Mouse (Mus musculus) monocyte, adult 5-6 weeks (primary cell): Measurements from ENCODE around the gene Lysmd3. TPM values are rescaled to one million over a fixed set of nuclear protein-coding genes. Genes with fewer than 3 reads are reported as not detected.

Source experiments
- ATAC-seq: fragments of 153-309, 156-312 bp; replicated peaks from 2 replicates; pipeline ENCODE4 v1.8.0; 2017; ENCODE audit warnings: mild to moderate bottlenecking; ENCODE audit not compliant: low TSS enrichment, insufficient number of reproducible peaks, severe bottlenecking, poor library complexity, low FRiP score
- total RNA-seq: library from RNA; stranded (forward); fragments of 200-1000, 200-491, 200-594 nt; gene quantifications from 3 replicates; pipeline ENCODE4 v1.2.3, GENCODE M21; 2017

The Lysmd3 gene
- total RNA-seq, 1 experiment from 2014 or later: 55.5 TPM

GRCm38 (mm10) chr13:81663566-81664330 is 6.3 kb downstream of the Lysmd3 start:
- ATAC-seq: no peak

GRCm38 (mm10) chr13:81664331-81664698 is 6.9 kb downstream of the Lysmd3 start:
- 0 out of 2 replicates have a peak, but pooled peaks have one; percentile 22 for ATAC-seq

GRCm38 (mm10) chr13:81667713-81668112 is 10.2 kb downstream of the Lysmd3 start:
- no peak for ATAC-seq

GRCm38 (mm10) chr13:81675333-81675732 is 17.9 kb downstream of the Lysmd3 start:
- no peak for ATAC-seq

- ATAC-seq: no peak
Measured at GRCm38 (mm10) chr13:81683107-81683506, 25.6 kb downstream of the Lysmd3 start.

- no peak for ATAC-seq
Measured at GRCm38 (mm10) chr13:81684258-81684657, 26.8 kb downstream of the Lysmd3 start.

- no peak for ATAC-seq
Measured at GRCm38 (mm10) chr13:81684884-81685283, 27.4 kb downstream of the Lysmd3 start.

- 0 out of 2 replicates have a peak, but pooled peaks have one; percentile 40 for ATAC-seq
Measured at GRCm38 (mm10) chr13:81689587-81689986, 32.1 kb downstream of the Lysmd3 start.

- no peak for ATAC-seq
Measured at GRCm38 (mm10) chr13:81690477-81690876, 33.0 kb downstream of the Lysmd3 start.

- no peak; the same call in 1 of the 2 replicates for ATAC-seq
Measured at GRCm38 (mm10) chr13:81691606-81692005, 34.1 kb downstream of the Lysmd3 start.

GRCm38 (mm10) chr13:81694446-81694845 is 37.0 kb downstream of the Lysmd3 start:
- no peak for ATAC-seq

GRCm38 (mm10) chr13:81703148-81703547 is 45.7 kb downstream of the Lysmd3 start:
- 0 out of 2 replicates have a peak, but pooled peaks have one; percentile 49 for ATAC-seq

GRCm38 (mm10) chr13:81703621-81704020 is 46.2 kb downstream of the Lysmd3 start:
- no peak for ATAC-seq

GRCm38 (mm10) chr13:81706311-81706710 is 48.8 kb downstream of the Lysmd3 start:
- no peak for ATAC-seq

GRCm38 (mm10) chr13:81709805-81710204 is 52.3 kb downstream of the Lysmd3 start:
- no peak for ATAC-seq

GRCm38 (mm10) chr13:81710266-81710665 is 52.8 kb downstream of the Lysmd3 start:
- ATAC-seq: no peak

GRCm38 (mm10) chr13:81710775-81711545 is 53.5 kb downstream of the Lysmd3 start, which contains the start of the genes Polr3g and Mblac2:
Gene Polr3g, minus strand, starts transcription at chr13:81711013.
Gene Mblac2, plus strand, starts transcription at chr13:81711341.
- ATAC-seq: peak; percentile 89

GRCm38 (mm10) chr13:81711546-81712371 is 54.3 kb downstream of the Lysmd3 start:
- ATAC-seq: peak; percentile 4; the same call in 1 of the 2 replicates

- ATAC-seq: no peak
Measured at GRCm38 (mm10) chr13:81713896-81714295, 56.4 kb downstream of the Lysmd3 start.
